Mouse (Mus musculus) thymus, postnatal 4 days (tissue): ENCODE measurements around the gene Rhbg.
A peak's percentile ranks its signal among the peaks of the same experiment; 100 is the strongest.

Experiments
- DNase-seq: peaks from one replicate; pipeline ENCODE4 v3.0.0; 2021

Rhbg gene

GRCm38 (mm10) chr3:88206500-88206899 lies 48.0 kb downstream of the Rhbg start:
- DNase-seq: no peak

GRCm38 (mm10) chr3:88205563-88206491 lies 48.7 kb downstream of the Rhbg start:
- DNase-seq: no peak

DNA sequence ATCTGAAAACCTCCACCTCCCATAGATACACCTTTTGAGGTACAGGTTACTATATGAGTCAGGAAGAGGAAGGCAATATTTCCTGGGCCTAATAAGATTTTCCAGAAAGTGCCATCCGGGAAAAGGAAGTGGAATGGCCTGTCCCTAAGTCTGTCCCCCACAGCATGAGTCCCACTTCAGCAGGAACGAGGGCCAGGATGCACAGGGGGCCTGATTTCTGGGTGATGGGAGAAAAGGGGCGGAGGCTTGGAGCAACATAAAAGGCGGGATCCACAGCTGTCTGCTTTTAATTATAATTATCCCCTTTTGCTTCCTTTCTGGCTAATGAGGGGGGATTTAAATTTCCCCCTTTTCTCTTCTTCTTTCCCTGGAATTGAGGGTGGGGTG lies 49.3 kb downstream of the Rhbg start:
- no peak for DNase-seq

DNA sequence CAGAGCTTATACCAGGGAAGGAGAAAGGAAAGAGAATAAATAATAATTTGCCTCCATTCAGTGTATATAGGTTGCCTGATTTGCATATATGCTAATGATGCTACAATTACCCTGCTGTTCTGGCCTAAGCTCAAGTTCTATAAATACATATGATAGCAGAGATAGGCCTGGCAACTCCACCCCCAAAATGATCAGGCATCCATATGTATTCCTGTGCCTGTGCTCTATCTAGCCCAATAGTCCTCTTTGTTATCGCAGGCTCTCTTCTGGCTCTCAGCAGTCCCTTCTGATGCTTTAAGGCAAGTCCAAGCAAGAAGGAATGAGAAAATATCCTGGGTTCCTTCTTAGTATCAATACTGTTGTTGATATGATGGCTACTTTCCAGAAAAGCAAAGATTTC lies 49.8 kb downstream of the Rhbg start:
- no peak for DNase-seq

DNA sequence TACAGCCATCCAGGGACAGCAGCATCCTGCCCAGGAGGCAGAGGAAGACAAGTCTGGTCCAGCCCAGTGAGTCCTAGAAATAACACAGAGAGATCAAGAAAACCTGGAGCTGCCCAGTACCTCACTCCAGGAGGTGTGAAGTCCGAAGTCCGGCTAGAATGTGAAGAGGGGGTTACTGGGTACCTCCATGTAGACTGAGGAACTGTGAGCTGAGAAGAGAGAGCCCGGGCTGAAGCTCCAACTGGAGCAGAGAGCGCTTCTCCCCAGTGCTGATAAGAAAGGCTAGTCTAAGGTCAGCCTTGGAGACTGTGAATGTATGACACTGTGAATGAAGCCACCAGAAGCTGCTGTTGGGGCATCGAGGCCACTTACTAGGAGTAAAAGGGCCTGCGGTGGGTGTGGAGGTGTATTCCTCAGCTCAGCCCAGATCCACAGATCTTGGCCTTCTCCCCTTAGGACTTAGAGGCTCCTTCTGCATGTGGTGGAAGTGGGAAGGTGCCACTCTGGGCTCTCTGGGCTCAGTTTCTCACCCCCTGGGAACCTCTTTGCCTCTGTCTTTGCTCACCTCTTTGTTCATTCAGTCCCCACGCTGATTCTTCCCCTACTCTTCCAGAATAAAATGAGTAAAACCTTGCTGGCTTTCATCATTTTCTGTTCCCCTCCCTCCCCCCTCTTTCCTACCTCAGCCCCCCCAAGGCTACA lies 50.4 kb downstream of the Rhbg start:
- no peak for DNase-seq

DNA sequence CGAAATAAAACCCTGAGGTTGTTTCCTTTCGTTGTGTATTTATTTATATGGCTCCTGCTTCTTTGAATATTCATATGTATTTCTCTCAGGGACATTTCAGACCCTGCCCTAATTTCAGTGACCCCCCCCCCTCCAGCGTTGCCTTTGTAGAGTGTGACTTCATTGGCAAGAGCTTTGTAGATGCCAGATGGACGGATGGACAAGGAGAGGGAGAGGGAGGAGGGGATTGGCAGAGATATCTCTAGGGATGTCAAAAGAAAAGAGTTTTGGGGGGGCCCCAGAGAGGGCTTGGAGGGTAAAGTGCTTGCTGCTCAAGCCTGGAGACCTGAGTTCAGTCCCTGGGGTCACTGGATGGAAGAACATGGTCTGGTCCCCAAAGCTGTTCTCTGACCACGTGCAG lies 51.1 kb downstream of the Rhbg start:
- DNase-seq: no peak

GRCm38 (mm10) chr3:88202986-88203385 lies 51.5 kb downstream of the Rhbg start:
- no peak for DNase-seq

DNA sequence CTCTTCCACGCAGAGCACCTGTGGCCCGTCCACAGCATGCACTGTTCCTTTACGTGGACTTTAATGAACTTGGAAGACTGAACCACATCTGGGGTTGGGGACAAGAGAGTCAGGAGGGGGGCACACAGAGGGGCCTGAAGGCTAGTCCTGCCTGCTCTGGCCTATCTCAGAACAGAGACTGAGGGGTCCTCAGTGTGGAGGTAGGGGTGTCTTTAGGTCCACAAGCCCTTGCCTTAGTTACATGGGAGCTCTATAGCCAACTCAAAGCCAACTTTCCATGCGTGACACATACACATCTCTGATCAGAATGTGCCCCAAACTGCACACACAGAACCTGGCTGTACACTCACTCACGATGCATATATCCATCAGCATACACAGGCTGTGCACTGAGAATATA lies 52.9 kb downstream of the Rhbg start:
- DNase-seq: no peak

GRCm38 (mm10) chr3:88200972-88201330 lies 53.6 kb downstream of the Rhbg start:
- DNase-seq: peak; percentile 57

DNA sequence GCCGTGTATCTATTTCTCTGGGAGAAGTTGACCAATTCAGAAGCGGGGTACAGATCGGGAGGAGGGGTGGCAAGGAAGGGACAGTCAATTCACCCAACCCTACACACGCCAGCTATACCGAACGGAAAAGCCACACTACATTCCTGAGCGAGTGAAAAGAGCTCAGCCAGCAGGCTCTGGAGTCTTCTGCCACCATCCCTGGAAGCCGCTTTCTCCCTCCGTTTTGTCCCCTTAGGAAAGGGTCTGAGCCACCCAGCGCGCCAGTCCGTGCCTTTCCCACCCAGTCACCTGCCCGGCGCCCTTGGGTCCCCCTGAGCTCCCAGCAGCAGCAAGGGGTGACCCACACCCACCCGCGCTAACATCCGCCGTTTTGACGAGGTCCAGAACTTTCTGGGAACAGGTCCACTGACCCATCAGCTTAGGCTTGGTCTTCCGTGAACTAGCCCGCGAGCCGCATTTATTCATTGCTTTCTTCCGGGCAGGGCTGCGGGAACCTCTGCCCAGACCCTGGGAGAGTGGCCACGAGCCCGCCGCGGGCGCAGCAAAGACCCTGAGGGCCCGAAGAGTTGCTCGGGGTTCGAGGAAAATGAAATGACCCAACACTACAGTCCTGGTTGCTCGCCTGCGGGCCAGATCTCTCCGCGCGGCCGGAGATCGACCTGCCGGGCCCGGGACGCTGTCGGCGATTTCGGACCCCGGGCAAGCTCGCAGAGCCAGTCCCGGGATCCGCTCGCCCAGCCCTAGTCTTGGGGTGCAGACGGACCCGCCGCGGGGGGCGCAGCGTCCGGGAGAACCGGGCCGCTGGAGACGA lies 54.1 kb downstream of the Rhbg start:
- peak; percentile 27 for DNase-seq

DNA sequence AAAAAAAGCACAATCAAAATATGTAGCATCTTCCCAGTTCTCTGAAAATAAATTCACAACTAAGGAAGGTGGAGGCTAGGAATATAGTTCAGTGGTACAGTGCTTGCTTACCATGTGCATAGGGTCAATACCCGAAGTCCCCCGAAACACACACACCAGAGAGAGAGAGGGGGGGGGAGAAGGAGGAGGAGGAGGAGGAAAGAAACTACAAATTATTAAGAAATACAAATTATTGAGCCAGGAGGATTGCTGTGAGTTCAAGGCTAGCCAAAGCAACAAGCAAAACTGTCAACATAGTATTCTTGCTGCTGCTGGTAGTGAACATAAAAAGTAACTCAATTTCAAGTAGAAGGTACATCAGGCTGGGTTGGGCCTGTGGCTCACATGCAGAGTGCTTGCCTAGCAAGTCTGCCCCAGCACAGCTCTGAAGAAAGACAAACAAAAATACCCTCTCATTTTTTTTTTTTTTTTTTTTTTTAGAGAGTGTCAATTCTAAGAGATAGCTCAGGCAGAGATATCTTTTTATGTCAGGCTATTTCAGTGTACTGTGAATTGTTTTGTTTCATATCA lies 54.9 kb downstream of the Rhbg start:
- no peak for DNase-seq

DNA sequence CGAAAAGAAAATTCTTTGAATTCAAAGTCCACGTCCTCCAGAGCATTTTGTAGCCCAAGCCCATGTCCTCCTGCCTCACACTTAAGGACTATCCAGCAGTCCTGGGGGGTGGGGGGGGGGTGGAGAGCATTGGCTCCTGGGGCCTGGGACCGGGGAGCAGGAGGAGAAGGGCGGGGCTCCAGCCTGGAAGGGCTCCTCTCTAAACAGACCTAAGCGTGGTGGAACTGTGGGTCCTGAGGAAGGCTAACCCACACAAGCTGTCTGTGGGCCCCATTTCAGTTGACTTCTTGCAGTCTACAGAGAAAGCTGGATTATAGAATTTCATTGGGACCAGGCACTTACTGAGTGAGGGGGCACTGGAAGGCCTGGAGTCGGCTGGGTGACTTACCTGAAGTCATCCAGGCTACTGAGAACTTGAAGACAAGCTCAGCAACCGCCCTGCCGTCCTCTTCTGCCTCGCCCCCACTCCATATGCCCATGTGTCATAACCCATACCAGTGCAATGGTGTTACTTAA lies 55.9 kb downstream of the Rhbg start:
- no peak for DNase-seq

DNA sequence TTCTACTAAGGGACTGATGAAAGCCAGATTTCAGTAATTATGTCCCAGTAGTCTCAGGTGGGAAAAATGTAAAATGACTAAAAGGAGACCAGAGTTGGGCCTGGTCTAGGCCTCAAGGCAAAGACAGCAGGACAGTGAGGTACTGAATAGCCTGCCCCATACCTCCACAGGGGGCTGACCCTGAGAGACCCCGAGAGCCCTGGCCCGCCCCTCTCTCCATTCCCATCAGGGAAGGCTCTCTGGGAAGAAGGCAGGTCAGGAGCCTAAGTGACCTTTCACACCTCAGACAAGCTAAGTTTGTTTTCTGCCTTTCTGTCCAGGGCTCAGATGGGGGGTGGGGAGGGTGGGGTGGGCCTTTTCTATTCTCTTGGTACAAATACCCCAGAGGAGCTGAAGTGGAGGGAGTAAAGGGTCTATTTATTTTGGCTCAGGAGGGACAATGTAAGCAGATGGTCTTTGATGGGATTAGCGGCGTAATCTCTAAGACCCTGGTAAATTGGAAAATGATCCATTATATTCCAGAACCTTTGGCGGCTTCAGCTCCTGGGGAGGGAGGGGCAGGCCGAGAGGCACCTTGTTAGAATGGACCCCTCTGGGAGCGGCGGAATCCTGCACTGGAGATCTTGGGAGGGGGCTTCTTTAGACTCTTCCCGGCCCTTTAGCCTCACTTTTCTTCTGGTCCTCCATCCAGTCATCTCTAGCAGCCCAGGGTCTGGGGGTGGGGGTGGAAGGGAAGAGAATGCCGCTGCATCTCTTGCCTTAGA lies 56.6 kb downstream of the Rhbg start:
- DNase-seq: no peak
